Mouse (Mus musculus): ENCODE measurements around the gene Cdt1. TPM values are rescaled to one million over a fixed set of nuclear protein-coding genes. Genes with fewer than 3 reads are reported as not detected.

The Cdt1 gene
- total and polyA plus RNA-seq, 3 experiments, result 2.0 to 3.5 (median 2.7) TPM

DNA sequence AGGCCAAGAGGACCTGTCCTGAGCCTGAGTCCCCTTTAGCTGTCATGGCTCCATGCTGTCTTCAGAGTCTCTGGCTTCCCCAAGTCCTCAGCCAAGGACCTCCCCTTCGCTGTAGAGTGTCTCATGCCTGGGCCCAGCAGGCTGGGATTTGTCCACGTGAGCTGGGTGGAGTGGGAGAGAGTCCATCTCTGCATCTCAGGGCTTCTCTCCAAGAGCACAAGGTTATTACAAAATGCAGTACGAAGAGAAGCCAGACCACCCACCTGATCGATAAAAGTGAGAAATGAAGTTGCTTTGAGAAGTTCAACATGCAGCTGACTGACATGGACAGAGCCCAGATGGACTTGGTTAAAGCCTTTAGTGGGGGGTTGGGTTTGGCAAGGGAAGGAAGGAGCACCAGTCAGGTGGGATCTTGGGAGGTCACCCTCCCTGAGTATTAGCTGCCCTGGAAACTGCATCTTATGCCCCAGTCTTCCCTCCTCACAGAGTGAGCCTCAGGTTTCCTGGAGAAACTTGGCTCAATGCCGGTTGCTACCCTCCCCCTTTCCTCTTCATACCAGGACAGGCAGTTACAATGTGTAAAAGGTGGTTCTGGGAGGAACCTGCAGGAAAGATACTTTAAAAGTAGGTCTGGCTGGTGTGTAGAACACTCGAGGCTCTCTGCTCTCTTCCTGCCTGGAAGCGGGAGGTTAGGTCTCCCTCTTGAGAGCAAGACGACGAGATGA lies 48.5 kb downstream of the Cdt1 start:
- Histone ChIP-seq H3K4me1 (ENCODE audit: control insufficient read depth, insufficient read depth, low read length) (peaks cover 8% of the 10 kb centered on the region), H3K79me2 (replicated peaks; ENCODE audit: control insufficient read depth, insufficient read depth, low read length) (no peaks in the 10 kb centered on the region), H3K27ac (no peak overlapping the region), H3K27me3 (ENCODE audit: control insufficient read depth, insufficient read depth, low read length) (no peaks in the 10 kb centered on the region), H3K4me3 (no peak overlapping the region), H3K36me3 (ENCODE audit: control insufficient read depth, insufficient read depth, low read length) (no peaks in the 10 kb centered on the region), H3K9ac (ENCODE audit: low read depth, low read length) (no peak overlapping the region)
- 51% methylated on average over 9 of the region's 9 CpGs for WGBS
- intact Hi-C loops (cut with DNase I), result loop anchor here (5.0 kb wide), 1 partner anchor 196 kb away; no protein-coding TSS in a partner anchor
- peak in 1 of 2 experiments; percentile 35 for DNase-seq
- TF ChIP-seq POLR2A (IDR thresholded peaks at IDR 0.05; ENCODE audit: insufficient read depth, low read depth, low read length) (no peak), CTCF (IDR thresholded peaks at IDR 0.05) (no peak), EP300 (IDR thresholded peaks at IDR 0.05; ENCODE audit: insufficient read depth, low read depth, low read length) (no peak)

- intact Hi-C loops (cut with DNase I), result loop anchor here (1.0 to 5.0 kb wide), 3 partner anchors 60 to 212 kb away; no protein-coding TSS in a partner anchor
- H3K4me3 ChIP-seq, result no peak overlapping the region
- no peak for TF ChIP-seq POLR2A (IDR thresholded peaks at IDR 0.05; ENCODE audit: insufficient read depth, low read depth, low read length)
- TF ChIP-seq CTCF (IDR thresholded peaks at IDR 0.05), result peak; percentile 74
- TF ChIP-seq EP300 (IDR thresholded peaks at IDR 0.05; ENCODE audit: insufficient read depth, low read depth, low read length), result peak; percentile 91
- no peaks in the 10 kb centered on the region for H3K27me3 ChIP-seq (ENCODE audit: control insufficient read depth, insufficient read depth, low read length)
- H3K9ac ChIP-seq (ENCODE audit: low read depth, low read length), result peak overlapping the region; percentile 29; the same call in 1 of the 2 replicates
- 32% methylated on average over 5 of the region's 7 CpGs for WGBS
- H3K27ac ChIP-seq, result no peak overlapping the region
- DNase-seq, result peak; percentile 82 to 91
- no peaks in the 10 kb centered on the region for H3K79me2 ChIP-seq (replicated peaks; ENCODE audit: control insufficient read depth, insufficient read depth, low read length)
- H3K4me1 ChIP-seq (ENCODE audit: control insufficient read depth, insufficient read depth, low read length), result peaks cover 3% of the 10 kb centered on the region
- H3K36me3 ChIP-seq (ENCODE audit: control insufficient read depth, insufficient read depth, low read length), result no peaks in the 10 kb centered on the region
Measured at GRCm38 (mm10) chr8:122617947-122618546, 50.2 kb downstream of the Cdt1 start.

DNA sequence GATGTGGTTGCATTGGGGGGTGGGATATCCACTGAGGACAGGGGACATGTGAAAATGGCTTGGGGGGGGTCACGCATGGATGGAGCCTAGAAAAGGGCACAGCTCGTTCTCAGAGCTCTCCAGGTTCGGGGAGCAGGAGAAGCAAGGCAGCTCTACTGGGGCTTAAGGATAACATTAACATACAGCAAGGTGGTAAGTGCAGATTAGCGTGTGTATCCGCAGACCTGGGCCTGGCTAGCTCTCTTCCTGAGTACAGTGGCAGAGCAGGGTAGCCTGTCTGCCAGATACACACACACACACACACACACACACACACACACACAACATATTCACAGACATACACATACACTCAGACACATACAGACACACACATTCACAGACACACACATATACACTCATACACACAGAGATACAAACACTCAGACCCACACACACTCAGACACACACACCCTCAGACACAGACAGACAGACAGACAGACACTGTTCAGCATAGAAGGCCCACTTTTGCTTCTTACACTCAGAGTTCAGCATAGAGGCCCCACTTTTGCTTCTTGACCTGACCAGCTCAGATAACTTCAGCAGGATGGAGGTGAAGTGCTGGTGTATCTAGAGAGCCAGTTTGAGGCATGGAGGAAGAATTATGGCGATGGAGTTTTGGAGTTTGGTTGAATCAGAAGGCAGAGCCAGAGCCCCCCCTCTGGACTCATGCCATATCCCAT lies 51.0 kb downstream of the Cdt1 start:
- TF ChIP-seq EP300 (IDR thresholded peaks at IDR 0.05; ENCODE audit: insufficient read depth, low read depth, low read length) (no peak), POLR2A (IDR thresholded peaks at IDR 0.05; ENCODE audit: insufficient read depth, low read depth, low read length) (no peak), CTCF (IDR thresholded peaks at IDR 0.05) (no peak)
- no peaks in the 10 kb centered on the region for H3K27me3 ChIP-seq (ENCODE audit: control insufficient read depth, insufficient read depth, low read length)
- no peak for DNase-seq
- no peak overlapping the region for H3K4me3 ChIP-seq
- 72% methylated on average over 6 of the region's 6 CpGs for WGBS
- no peaks in the 10 kb centered on the region for H3K79me2 ChIP-seq (replicated peaks; ENCODE audit: control insufficient read depth, insufficient read depth, low read length)
- H3K36me3 ChIP-seq (ENCODE audit: control insufficient read depth, insufficient read depth, low read length), result no peaks in the 10 kb centered on the region
- H3K9ac ChIP-seq (ENCODE audit: low read depth, low read length), result no peak overlapping the region
- H3K27ac ChIP-seq, result no peak overlapping the region
- intact Hi-C loops (cut with DNase I), result loop anchor here (1.0 to 5.0 kb wide), 3 partner anchors 59 to 211 kb away; no protein-coding TSS in a partner anchor
- peaks cover 3% of the 10 kb centered on the region for H3K4me1 ChIP-seq (ENCODE audit: control insufficient read depth, insufficient read depth, low read length)

DNA sequence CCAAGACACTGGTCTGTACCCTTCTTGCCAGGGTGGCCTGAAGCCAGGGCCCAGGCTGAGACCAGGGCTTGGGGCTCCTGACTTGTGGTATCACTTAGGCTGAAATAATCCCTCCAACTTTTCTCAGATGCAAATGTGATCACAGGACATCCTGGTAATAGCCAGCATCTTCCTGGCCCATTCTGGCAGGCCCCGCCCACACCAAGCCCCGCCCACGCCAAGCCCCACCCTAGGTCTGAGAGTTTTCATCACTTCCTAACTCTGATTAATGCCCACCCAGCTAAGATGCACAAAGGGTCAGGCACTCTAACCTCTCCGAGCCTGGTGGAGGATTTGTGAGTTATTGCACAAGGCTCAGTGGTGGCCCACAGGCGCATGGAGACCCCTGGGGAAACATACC lies 52.6 kb downstream of the Cdt1 start:
- Histone ChIP-seq H3K27ac (no peak overlapping the region), H3K9ac (ENCODE audit: low read depth, low read length) (no peak overlapping the region), H3K4me1 (ENCODE audit: control insufficient read depth, insufficient read depth, low read length) (peaks cover 10% of the 10 kb centered on the region), H3K79me2 (replicated peaks; ENCODE audit: control insufficient read depth, insufficient read depth, low read length) (no peaks in the 10 kb centered on the region), H3K4me3 (no peak overlapping the region), H3K27me3 (ENCODE audit: control insufficient read depth, insufficient read depth, low read length) (no peaks in the 10 kb centered on the region), H3K36me3 (ENCODE audit: control insufficient read depth, insufficient read depth, low read length) (no peaks in the 10 kb centered on the region)
- intact Hi-C loops (cut with DNase I), result loop anchor here (5.0 kb wide), 1 partner anchor 77 kb away; the partner anchor contains the start of gene Cbfa2t3
- WGBS, result 40% methylated on average over 5 of the region's 5 CpGs
- DNase-seq, result no peak
- TF ChIP-seq EP300 (IDR thresholded peaks at IDR 0.05; ENCODE audit: insufficient read depth, low read depth, low read length) (no peak), POLR2A (IDR thresholded peaks at IDR 0.05; ENCODE audit: insufficient read depth, low read depth, low read length) (no peak), CTCF (IDR thresholded peaks at IDR 0.05) (no peak)

- H3K9ac ChIP-seq (ENCODE audit: low read depth, low read length), result no peak within 1 kb of the TSS
- H3K27me3 ChIP-seq (ENCODE audit: control insufficient read depth, insufficient read depth, low read length), result no peaks in the 10 kb centered on the region
- H3K79me2 ChIP-seq (replicated peaks; ENCODE audit: control insufficient read depth, insufficient read depth, low read length), result no peaks in the 10 kb centered on the region
- no peak for DNase-seq
- H3K4me1 ChIP-seq (ENCODE audit: control insufficient read depth, insufficient read depth, low read length), result peaks cover 10% of the 10 kb centered on the region
- intact Hi-C loops (cut with DNase I), result loop anchor here (5.0 kb wide), 1 partner anchor 75 kb away; the partner anchor contains the start of gene Cbfa2t3
- H3K4me3 ChIP-seq, result no peak within 1 kb of the TSS
- H3K36me3 ChIP-seq (ENCODE audit: control insufficient read depth, insufficient read depth, low read length), result no peaks in the 10 kb centered on the region
- no peak within 1 kb of the TSS for H3K27ac ChIP-seq
- TF ChIP-seq EP300 (IDR thresholded peaks at IDR 0.05; ENCODE audit: insufficient read depth, low read depth, low read length), result no peak
- no peak for TF ChIP-seq POLR2A (IDR thresholded peaks at IDR 0.05; ENCODE audit: insufficient read depth, low read depth, low read length)
- TF ChIP-seq CTCF (IDR thresholded peaks at IDR 0.05), result no peak
- WGBS, result 78% methylated on average over 6 of the region's 6 CpGs
Measured at GRCm38 (mm10) chr8:122622727-122623126, 54.9 kb downstream of the Cdt1 start, which contains the start of gene Pabpn1l. Gene Pabpn1l (minus strand): TSS chr8:122622739.

Small RNA genes lying within 50 kb of the gene (microRNA-seq; reads per million reads assigned to microRNA genes)
- 0 reads per million in 2 experiments for gene Mir6396

Other genes with a start within 250 kb of the Cdt1 start
- not detected for gene Trhr2, start 207.3 kb upstream of the Cdt1 start, total RNA-seq (2021)
- gene Trhr2, start 207.3 kb upstream of the Cdt1 start, polyA plus RNA-seq (2012; rRNA removed), result not detected in 2 replicates
- 10 to 100 TPM; 21.8 to 22.1 TPM for gene Zc3h18, start 191.4 kb upstream of the Cdt1 start, total RNA-seq (2021)
- gene Zc3h18, start 191.4 kb upstream of the Cdt1 start, polyA plus RNA-seq (2012; rRNA removed), result 11.2 and 15.8 TPM in 2 replicates
- gene Il17c, start 146.0 kb upstream of the Cdt1 start, total RNA-seq (2021), result not detected
- gene Il17c, start 146.0 kb upstream of the Cdt1 start, polyA plus RNA-seq (2012; rRNA removed), result not detected in 2 replicates
- 10 to 100 TPM; 41.2 to 43.9 TPM for gene Cyba, start 135.1 kb upstream of the Cdt1 start, total RNA-seq (2021)
- 62.1 and 92.8 TPM in 2 replicates for gene Cyba, start 135.1 kb upstream of the Cdt1 start, polyA plus RNA-seq (2012; rRNA removed)
- gene Mvd, start 124.6 kb upstream of the Cdt1 start, total RNA-seq (2021), result 1 to 10 TPM; 4.0 to 5.6 TPM
- gene Mvd, start 124.6 kb upstream of the Cdt1 start, polyA plus RNA-seq (2012; rRNA removed), result 8.5 and 9.0 TPM in 2 replicates
- gene Snai3, start 107.3 kb upstream of the Cdt1 start, total RNA-seq (2021), result 1 to 10 TPM; 1.6 to 8.1 TPM
- gene Snai3, start 107.3 kb upstream of the Cdt1 start, polyA plus RNA-seq (2012; rRNA removed), result 6.8 and 8.2 TPM in 2 replicates
- gene Rnf166, start 92.0 kb upstream of the Cdt1 start, total RNA-seq (2021), result 10 to 100 TPM; 36.9 to 41.6 TPM
- 91.3 and 99.4 TPM in 2 replicates for gene Rnf166, start 92.0 kb upstream of the Cdt1 start, polyA plus RNA-seq (2012; rRNA removed)
- 1 to 10 TPM; 5.6 to 7.7 TPM for gene Ctu2, start 91.9 kb upstream of the Cdt1 start, total RNA-seq (2021)
- 12.3 and 15.8 TPM in 2 replicates for gene Ctu2, start 91.9 kb upstream of the Cdt1 start, polyA plus RNA-seq (2012; rRNA removed)
- gene Piezo1, start 16.7 kb upstream of the Cdt1 start, total RNA-seq (2021), result 10 to 100 TPM; 14.0 to 14.8 TPM
- gene Piezo1, start 16.7 kb upstream of the Cdt1 start, polyA plus RNA-seq (2012; rRNA removed), result 48.5 and 55.5 TPM in 2 replicates
- 10 to 100 TPM; 36.6 to 38.5 TPM for gene Aprt, start 8.9 kb downstream of the Cdt1 start, total RNA-seq (2021)
- 42.1 and 45.1 TPM in 2 replicates for gene Aprt, start 8.9 kb downstream of the Cdt1 start, polyA plus RNA-seq (2012; rRNA removed)
- gene Galns, start 43.4 kb downstream of the Cdt1 start, total RNA-seq (2021), result 1 to 10 TPM; 3.1 to 3.2 TPM
- gene Galns, start 43.4 kb downstream of the Cdt1 start, polyA plus RNA-seq (2012; rRNA removed), result 4.9 and 5.0 TPM in 2 replicates
- 10 to 100 TPM; 58.6 to 65.4 TPM for gene Trappc2l, start 43.6 kb downstream of the Cdt1 start, total RNA-seq (2021)
- 161 and 207 TPM in 2 replicates for gene Trappc2l, start 43.6 kb downstream of the Cdt1 start, polyA plus RNA-seq (2012; rRNA removed)
- under 1 TPM in 1 of 2 experiments, not detected in 1; 0.52 TPM for gene Pabpn1l, start 54.7 kb downstream of the Cdt1 start, total RNA-seq (2021)
- 0.10 TPM in 1 of 2 replicates, not detected in the other for gene Pabpn1l, start 54.7 kb downstream of the Cdt1 start, polyA plus RNA-seq (2012; rRNA removed)
- 10 to 100 TPM; 21.8 to 22.3 TPM for gene Cbfa2t3, start 131.1 kb downstream of the Cdt1 start, total RNA-seq (2021)
- gene Cbfa2t3, start 131.1 kb downstream of the Cdt1 start, polyA plus RNA-seq (2012; rRNA removed), result 10.2 and 10.9 TPM in 2 replicates
- gene Acsf3, start 207.5 kb downstream of the Cdt1 start, total RNA-seq (2021), result 10 to 100 TPM; 25.1 to 29.6 TPM
- gene Acsf3, start 207.5 kb downstream of the Cdt1 start, polyA plus RNA-seq (2012; rRNA removed), result 25.6 and 33.6 TPM in 2 replicates